Mouse (Mus musculus) thymus, adult 2 months (tissue): ENCODE results near the gene Lsamp.

Experiments
- CTCF ChIP-seq: fragments of 200-500 bp; IDR thresholded peaks from 2 replicates; pipeline ENCODE4 v1.5.1; 2012; ENCODE audit warnings: mild to moderate bottlenecking, control low read depth, low read length, moderate library complexity, borderline replicate concordance; ENCODE audit not compliant: control insufficient read depth, poor library complexity, insufficient read depth; ENCODE audit errors: extremely low read depth
- POLR2A ChIP-seq: fragments of 200-500 bp; IDR thresholded peaks from 2 replicates; pipeline ENCODE4 v1.6.1; 2012; ENCODE audit warnings: mild to moderate bottlenecking, low read length, control low read depth, moderate library complexity; ENCODE audit not compliant: control insufficient read depth, poor library complexity, insufficient read depth; ENCODE audit errors: extremely low read depth

- TF ChIP-seq CTCF (no peak), POLR2A (no peak)
Measured at GRCm38 (mm10) chr16:42113246-42113645, 2129.1 kb downstream of the Lsamp start.
